Mouse (Mus musculus) forebrain, embryonic 11.5 days (tissue): ENCODE measurements at regions not wholly inside any gene's neighbourhood (a gene's known extent, or its start where the extent isn't known, plus 50 kb on each side); places are given as distances from the start of the nearest gene placed in this dataset.
A peak's percentile ranks its signal among the peaks of the same experiment; 100 is the strongest.

Source experiments
- ATAC-seq: fragments of 200-750 bp; cut with Nextera tagmentation; replicated peaks from 2 replicates; pipeline ENCODE4 v1.8.0; 2017; ENCODE audit warnings: moderate TSS enrichment; ENCODE audit not compliant: low FRiP score
- DNase-seq: peaks from one replicate; pipeline ENCODE4 v3.0.0-alpha.2; 2017; ENCODE audit warnings: low spot score
- H3K27ac ChIP-seq: fragments of 300-500 bp; sonication (generic); 2 replicates; pipeline ENCODE4 v1.5.1; 2014; ENCODE audit warnings: low read depth, low read length
- H3K27me3 ChIP-seq: fragments of 300-500 bp; sonication (generic); 2 replicates; pipeline ENCODE4 v1.6.1; 2014; ENCODE audit warnings: mild to moderate bottlenecking, low read length, mixed read lengths; ENCODE audit not compliant: control insufficient read depth, insufficient read depth
- H3K36me3 ChIP-seq: fragments of 300-500 bp; sonication (generic); 2 replicates; pipeline ENCODE4 v1.6.1; 2014; ENCODE audit warnings: mild to moderate bottlenecking, low read length, moderate library complexity, mixed read lengths; ENCODE audit not compliant: control insufficient read depth, insufficient read depth
- H3K4me1 ChIP-seq: fragments of 300-500 bp; sonication (generic); replicated peaks from 2 replicates; pipeline ENCODE4 v1.6.1; 2014; ENCODE audit warnings: low read length, mixed read lengths; ENCODE audit not compliant: control insufficient read depth, insufficient read depth
- H3K4me2 ChIP-seq: fragments of 300-500 bp; sonication (generic); 2 replicates; pipeline ENCODE4 v1.6.1; 2014; ENCODE audit warnings: low read depth, mild to moderate bottlenecking, low read length, moderate library complexity, mixed read lengths; ENCODE audit not compliant: severe bottlenecking
- H3K4me3 ChIP-seq: fragments of 300-500 bp; sonication (generic); 2 replicates; pipeline ENCODE4 v1.5.1; 2014; ENCODE audit warnings: low read depth, low read length
- H3K9ac ChIP-seq: fragments of 300-500 bp; sonication (generic); 2 replicates; pipeline ENCODE4 v1.6.1; 2014; ENCODE audit warnings: low read length
- H3K9me3 ChIP-seq: fragments of 300-500 bp; sonication (generic); 2 replicates; pipeline ENCODE4 v1.6.1; 2016; ENCODE audit warnings: low read length, mixed read lengths; ENCODE audit not compliant: control insufficient read depth
- WGBS: fragments of 180-500 bp; shearing (Covaris S2); extraction: QIAGEN DNeasy Blood & Tissue Kit; methylation state at CpG from one replicate; pipeline ENCODE4 v1.1.7; 2014; 5-methylcytosine and 5-hydroxymethylcytosine counted together

DNA sequence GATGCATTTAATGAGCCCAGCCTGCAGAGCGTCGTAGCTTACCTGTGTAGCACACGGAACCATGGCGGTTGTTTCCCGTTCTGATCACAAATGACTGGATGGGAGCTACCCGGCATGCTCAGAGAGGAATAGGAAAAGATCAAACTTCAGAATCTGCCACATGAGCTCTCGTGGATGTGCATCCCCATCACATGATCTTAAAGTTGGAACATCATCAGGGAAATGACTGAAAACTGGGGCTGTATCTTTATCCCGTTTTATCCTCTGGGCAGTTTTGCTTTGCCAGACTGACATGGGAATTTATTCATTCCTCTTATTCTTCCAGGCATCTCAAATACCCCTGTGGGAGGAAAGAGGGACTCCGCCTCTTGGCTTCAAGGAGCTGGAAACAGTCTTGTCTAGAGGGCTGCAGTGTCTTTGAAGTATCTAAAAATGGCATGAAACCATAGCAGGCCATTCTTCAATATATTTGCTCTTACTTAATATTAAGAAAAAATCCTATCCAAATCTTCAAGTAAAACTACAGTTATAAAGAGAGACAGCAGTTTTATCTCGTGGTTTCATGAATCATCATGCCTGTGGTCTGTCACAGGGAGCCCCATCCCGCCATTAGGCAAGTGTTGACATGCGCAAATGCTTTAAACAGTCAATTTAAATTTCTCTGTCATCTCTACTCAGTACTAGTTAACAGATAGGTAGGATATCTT lies 339.4 kb downstream of the Foxo1 start:
- Histone ChIP-seq H3K36me3 (no peaks in the 10 kb centered on the region), H3K4me2 (no peak overlapping the region), H3K4me3 (no peak overlapping the region), H3K9ac (no peak overlapping the region), H3K27me3 (no peaks in the 10 kb centered on the region), H3K4me1 (0 out of 2 replicates have a peak, but pooled peaks cover 2% of the 10 kb centered on the region), H3K9me3 (no peaks in the 10 kb centered on the region), H3K27ac (no peak overlapping the region)
- DNase-seq = no peak
- 91% methylated on average over 12 of the region's 12 CpGs for WGBS
- ATAC-seq = no peak

DNA sequence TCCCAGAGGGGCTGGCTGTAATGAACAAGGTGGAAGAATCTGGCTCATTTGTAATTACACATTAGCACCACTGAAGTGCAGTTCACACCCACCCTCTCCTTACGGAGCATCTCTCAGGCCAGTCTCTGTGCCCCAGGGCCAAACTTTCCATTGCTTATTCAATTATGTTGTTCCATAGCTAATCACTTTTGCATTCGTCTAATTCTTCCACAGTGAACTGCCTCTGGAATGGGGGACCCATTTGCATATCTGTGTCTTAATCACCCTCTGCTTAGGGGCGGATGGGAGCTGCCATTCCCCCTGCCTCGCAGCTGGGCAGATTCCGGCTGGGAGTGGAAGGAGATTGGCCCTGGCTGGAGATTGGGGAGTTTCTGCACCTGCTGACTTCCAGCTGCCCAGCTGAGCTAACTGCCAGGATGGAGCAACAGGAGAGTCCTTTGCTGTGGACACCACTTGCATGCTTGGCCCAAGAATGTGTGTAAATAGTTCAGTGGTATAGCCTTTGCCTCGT lies 337.2 kb downstream of the Foxo1 start:
- ATAC-seq = peak; percentile 82
- 26% methylated on average over 6 of the region's 6 CpGs for WGBS
- no peak overlapping the region for H3K27ac ChIP-seq

DNA sequence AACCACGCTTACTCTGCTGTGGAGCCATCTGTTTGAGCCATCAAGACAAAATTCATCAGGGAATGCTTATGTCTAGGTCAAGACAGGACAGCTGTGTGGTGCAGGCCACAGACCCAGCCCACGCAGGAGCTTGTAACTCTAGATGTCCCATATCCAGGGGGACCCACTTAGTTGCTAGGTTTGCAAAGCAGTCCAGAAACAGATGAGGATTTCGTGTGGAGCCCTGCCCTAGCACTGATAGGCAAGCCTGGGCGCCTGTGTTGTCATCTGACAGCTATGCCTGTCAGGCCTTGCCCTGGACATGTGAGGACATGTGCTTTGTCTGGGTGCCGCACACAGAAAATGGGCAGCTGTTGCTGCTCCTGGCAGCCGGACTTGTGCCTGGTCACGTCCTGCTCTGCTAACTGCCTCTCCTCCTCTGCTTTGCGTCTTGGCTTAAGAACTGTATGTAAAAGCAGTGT lies 335.1 kb downstream of the Foxo1 start:
- Histone ChIP-seq H3K27me3 (no peaks in the 10 kb centered on the region), H3K4me1 (0 out of 2 replicates have a peak, but pooled peaks cover 2% of the 10 kb centered on the region), H3K27ac (no peak overlapping the region), H3K36me3 (no peaks in the 10 kb centered on the region), H3K9ac (no peak overlapping the region), H3K4me3 (no peak overlapping the region), H3K9me3 (no peaks in the 10 kb centered on the region), H3K4me2 (no peak overlapping the region)
- DNase-seq (no peak), ATAC-seq (no peak)
- WGBS = 84% methylated on average over 8 of the region's 8 CpGs

More for the DNA sequence above, 337.2 kb downstream of the Foxo1 start:
- no peak overlapping the region for H3K4me3 ChIP-seq
- no peaks in the 10 kb centered on the region for H3K36me3 ChIP-seq
- H3K9ac ChIP-seq = no peak overlapping the region
- peak; percentile 58 for DNase-seq
- no peaks in the 10 kb centered on the region for H3K9me3 ChIP-seq
- H3K4me1 ChIP-seq = 0 out of 2 replicates have a peak, but pooled peaks cover 2% of the 10 kb centered on the region
- H3K4me2 ChIP-seq = no peak overlapping the region
- no peaks in the 10 kb centered on the region for H3K27me3 ChIP-seq

DNA sequence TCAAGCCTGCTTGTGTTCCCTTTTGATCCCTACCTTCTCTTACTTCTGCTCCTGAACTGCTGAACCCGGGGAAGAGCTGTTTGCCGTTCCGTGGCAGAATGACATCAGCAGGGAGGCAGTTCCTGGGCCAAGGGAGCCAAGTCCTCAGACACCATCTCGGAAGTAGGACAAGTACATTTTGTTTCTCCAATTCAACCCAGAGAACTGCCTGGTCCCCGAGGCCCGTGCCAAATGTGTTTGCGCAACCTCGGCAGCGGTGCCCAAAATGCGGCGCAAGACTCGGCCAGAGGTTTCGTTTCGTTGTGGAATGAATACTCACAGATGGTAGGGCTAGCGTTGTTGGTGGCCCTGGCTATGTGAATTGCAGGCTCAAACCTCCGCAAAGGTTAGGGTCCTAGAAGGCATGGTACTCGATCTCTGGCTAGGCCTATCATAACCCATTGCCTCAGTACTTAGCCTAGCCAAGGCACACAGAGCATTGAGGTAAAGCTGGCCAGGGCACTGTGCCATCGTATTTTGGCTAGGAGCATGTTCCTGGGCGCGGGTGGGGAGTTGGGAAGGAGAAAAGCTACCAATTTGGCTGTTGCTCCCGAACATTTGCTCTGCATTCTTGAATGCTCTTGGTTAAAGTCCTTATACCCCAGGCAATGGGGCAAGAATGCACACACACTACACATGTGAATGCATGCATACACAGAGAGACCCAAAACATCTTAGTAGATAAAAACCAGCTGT lies 333.0 kb downstream of the Foxo1 start:
- no peaks in the 10 kb centered on the region for H3K9me3 ChIP-seq
- DNase-seq = no peak

DNA sequence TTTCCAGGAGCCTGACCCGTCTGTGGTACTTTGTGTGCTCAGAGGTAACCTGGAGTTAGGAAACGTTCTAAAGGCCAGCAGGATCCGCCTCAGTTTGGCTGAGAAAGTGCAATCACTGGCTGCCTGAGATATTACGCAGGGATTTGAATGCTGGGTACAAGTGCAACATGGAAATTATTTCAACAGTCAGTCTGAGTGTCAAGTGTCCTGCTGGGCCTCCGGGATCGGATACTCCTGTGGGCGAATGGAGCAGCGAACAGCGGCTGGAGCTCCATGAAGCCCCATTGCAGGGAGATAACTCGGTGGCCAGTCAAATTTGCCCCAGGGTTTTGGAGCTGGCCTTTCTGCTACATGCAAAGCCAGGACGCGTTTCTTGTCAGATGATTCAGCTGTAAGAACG lies 332.4 kb downstream of the Foxo1 start:
- H3K27me3 ChIP-seq = no peaks in the 10 kb centered on the region
- no peaks in the 10 kb centered on the region for H3K36me3 ChIP-seq
- H3K4me1 ChIP-seq = 0 out of 2 replicates have a peak, but pooled peaks cover 2% of the 10 kb centered on the region
- ATAC-seq = no peak
- no peaks in the 10 kb centered on the region for H3K9me3 ChIP-seq
- H3K27ac ChIP-seq = no peak overlapping the region
- DNase-seq = no peak
- no peak overlapping the region for H3K9ac ChIP-seq
- 87% methylated on average over 13 of the region's 13 CpGs for WGBS
- no peak overlapping the region for H3K4me2 ChIP-seq
- H3K4me3 ChIP-seq = no peak overlapping the region

More for the DNA sequence above, 333.0 kb downstream of the Foxo1 start:
- Histone ChIP-seq H3K27ac (no peak overlapping the region), H3K4me1 (0 out of 2 replicates have a peak, but pooled peaks cover 2% of the 10 kb centered on the region), H3K4me3 (no peak overlapping the region), H3K9ac (no peak overlapping the region), H3K4me2 (no peak overlapping the region), H3K27me3 (no peaks in the 10 kb centered on the region), H3K36me3 (no peaks in the 10 kb centered on the region)
- 91% methylated on average over 21 of the region's 21 CpGs for WGBS
- no peak for ATAC-seq

DNA sequence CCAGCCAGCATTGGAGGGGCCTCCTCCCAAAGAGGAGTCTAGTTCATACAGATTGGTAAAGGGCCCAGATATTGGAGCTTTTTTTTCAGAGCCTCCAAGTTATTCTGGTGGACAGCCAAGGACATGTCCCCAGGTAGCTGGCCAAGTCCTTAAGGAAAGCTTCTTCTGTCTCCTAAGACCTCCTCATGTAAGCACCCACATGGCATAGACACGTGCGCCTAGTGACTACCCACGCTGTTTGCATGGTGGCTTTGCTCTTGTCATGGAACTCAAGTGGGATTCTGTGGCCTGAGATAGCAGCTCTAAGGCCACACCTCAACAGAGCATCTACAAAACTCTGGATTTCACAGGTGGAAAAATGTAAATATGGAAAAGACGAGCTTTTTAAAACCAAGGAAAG lies 332.0 kb downstream of the Foxo1 start:
- ATAC-seq (no peak), DNase-seq (no peak)
- no peaks in the 10 kb centered on the region for H3K36me3 ChIP-seq
- WGBS = 87% methylated on average over 4 of the region's 4 CpGs
- no peaks in the 10 kb centered on the region for H3K9me3 ChIP-seq
- no peaks in the 10 kb centered on the region for H3K27me3 ChIP-seq
- no peak overlapping the region for H3K27ac ChIP-seq
- no peak overlapping the region for H3K9ac ChIP-seq
- H3K4me2 ChIP-seq = no peak overlapping the region
- H3K4me1 ChIP-seq = no peaks in the 10 kb centered on the region
- no peak overlapping the region for H3K4me3 ChIP-seq

DNA sequence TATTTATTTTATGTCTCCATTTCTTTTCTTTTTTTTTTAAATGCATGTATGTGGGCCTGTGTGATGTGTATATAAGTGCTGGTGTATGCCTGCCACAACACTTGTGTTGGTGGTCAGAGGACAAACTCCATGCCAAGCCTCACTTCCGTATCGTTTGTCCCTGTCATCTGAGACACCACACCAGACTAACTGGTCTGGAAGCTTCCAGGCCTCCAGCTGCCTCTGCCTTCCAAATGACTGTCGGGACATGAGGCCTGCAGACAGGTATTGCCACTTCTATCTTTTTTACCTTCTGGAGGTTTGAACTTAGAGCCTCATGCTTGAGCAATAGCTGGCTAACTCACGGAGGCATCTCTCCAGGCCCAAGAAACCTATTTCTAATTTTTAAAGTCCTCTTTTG lies 318.3 kb downstream of the Foxo1 start:
- Histone ChIP-seq H3K27ac (no peak overlapping the region), H3K36me3 (no peaks in the 10 kb centered on the region), H3K27me3 (no peaks in the 10 kb centered on the region), H3K4me1 (no peaks in the 10 kb centered on the region), H3K9ac (no peak overlapping the region), H3K4me3 (no peak overlapping the region), H3K4me2 (no peak overlapping the region), H3K9me3 (no peaks in the 10 kb centered on the region)
- no peak for DNase-seq
- WGBS = 92% methylated on average over 4 of the region's 4 CpGs
- ATAC-seq = no peak

DNA sequence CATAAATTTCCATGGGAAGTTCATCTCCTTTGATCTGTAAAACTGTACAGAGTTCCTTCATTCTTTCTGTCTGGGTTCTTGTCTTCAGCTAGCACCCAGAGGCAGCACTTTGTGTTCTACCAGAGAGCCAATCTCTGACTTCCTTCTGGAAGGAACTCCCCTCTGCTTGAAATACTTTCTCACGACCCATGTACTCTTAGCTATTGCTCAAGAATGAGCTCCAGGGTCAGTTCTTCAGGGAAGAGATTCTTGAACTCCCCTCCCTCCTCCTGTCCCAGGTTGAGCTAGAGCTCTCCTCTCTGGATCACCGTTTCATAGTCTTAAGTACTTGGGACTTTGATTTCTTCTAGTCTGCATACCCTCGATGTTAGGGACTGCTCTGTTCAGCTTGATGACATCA lies 311.8 kb downstream of the Foxo1 start:
- Histone ChIP-seq H3K4me2 (no peak overlapping the region), H3K27me3 (no peaks in the 10 kb centered on the region), H3K9ac (no peak overlapping the region), H3K4me3 (no peak overlapping the region), H3K36me3 (no peaks in the 10 kb centered on the region), H3K27ac (no peak overlapping the region), H3K4me1 (no peaks in the 10 kb centered on the region), H3K9me3 (no peaks in the 10 kb centered on the region)
- no peak for DNase-seq
- no peak for ATAC-seq
- WGBS = 85% methylated on average over 3 of the region's 3 CpGs
